Mouse (Mus musculus) adrenal gland, postnatal 36 days (tissue): ENCODE data around the gene Pde6h. TPM values are rescaled to one million over a fixed set of nuclear protein-coding genes. Genes with fewer than 3 reads are reported as not detected.
"Not testable (repeated sequence)": the region's sequence is repeated elsewhere in the genome, so short reads cannot be mapped to it uniquely, and the experiment has no call there.

Experiments
- DNase-seq, 2 experiments: peaks; one replicate each; pipeline ENCODE4 v3.0.0; 2021; ENCODE audit warnings: mixed read lengths in 1 of 2
- long read RNA-seq, 2 experiments: library from polyadenylated mRNA; stranded (forward); transcript quantifications; one replicate each; pipeline ENCODE4 v2.0.0; 2021; ENCODE audit warnings: borderline sequencing depth in 2 of 2
- total RNA-seq, 2 experiments: library from RNA; stranded (reverse); gene quantifications; 2 replicates each; pipeline ENCODE4 v1.2.3; 2021

The Pde6h gene
- not detected for total RNA-seq
- long read RNA-seq, experiment 1: 0 reads
- long read RNA-seq, experiment 2: 0 reads

DNA sequence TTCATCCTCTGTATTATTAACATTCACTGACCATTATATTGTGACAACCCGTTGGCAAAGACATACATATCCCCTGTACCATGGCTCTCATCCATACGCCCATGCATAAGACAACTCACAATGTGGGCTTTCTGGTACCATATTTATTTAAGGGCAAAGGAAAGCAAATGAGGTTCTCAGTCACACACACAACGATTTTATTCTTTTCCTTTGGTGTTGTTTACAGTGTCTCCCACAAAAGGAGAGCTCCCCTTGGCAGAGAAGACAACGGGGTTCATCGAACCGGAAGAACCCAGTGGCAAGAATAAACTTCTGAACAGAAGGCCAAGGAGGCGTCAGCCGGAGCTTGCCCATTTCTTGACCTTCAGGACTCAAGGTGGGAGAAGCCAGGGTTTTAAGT lies at the start of gene Pde6h:
Gene Pde6h, plus strand, starts transcription at position 301 of the 400 bp plus-strand sequence.
- DNase-seq: no peak

DNA sequence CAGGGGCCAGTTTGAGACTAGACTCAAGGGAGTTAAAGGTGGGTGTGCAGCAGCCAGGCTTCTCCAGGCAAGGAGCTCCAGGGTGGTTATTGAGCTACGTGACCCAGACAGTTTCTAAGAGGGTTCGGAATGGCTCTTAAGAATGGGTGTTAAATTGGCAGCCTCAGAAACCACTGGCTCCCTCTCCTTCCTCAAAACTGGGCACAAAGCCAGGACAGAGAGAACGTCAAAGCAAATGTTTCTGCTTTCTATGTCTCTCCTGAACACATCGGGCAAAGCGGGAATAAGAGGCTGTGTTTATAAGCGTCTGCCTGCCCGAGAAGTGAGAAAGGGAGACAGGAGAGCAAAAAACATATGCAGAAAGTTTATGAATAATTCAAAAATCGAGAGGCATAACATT lies 49.0 kb upstream of the Pde6h start:
- no peak for DNase-seq

DNA sequence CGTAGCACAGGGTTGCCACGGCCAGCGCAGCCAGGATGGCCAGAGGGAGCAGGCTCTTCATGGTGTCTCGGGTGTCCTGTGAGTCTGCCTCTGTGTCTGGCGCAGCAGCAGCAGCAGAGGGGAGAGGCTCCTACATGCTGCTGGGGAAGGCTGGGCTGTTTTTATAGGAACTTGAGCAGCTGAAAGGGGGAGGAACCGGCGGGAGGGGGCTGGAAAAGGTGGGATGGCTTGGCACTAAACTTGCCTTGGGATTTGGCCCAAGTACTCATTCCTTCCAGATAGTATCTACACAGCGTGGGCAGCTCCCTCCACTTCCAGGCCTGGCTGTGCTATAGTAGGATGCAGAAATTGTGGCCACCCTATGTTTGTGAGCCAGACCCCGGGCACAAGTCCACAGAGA lies 48.0 kb upstream of the Pde6h start, which contains the start of gene Mgp:
Gene Mgp, minus strand, starts transcription at position 154 of the 400 bp plus-strand sequence.
- DNase-seq: no peak

DNA sequence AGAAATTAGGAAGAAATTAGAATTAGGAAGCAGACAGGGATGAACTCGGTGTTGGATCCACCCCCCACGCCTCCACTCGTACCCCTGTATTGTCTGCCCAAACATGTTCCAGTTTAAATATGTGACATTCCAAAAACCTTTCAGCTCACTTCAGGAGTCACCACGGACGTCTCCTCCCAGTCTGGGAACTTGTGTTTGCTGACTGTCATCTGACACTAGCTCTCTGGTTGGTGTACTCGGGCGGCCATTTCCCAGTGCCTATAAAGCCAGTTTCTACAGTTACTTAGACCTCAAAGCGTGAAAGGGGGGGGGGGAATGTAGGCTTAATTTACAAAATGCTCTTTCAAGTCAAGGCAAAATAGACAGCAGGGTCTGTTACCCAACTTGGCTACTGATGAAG lies 42.0 kb upstream of the Pde6h start:
- DNase-seq: no peak

DNA sequence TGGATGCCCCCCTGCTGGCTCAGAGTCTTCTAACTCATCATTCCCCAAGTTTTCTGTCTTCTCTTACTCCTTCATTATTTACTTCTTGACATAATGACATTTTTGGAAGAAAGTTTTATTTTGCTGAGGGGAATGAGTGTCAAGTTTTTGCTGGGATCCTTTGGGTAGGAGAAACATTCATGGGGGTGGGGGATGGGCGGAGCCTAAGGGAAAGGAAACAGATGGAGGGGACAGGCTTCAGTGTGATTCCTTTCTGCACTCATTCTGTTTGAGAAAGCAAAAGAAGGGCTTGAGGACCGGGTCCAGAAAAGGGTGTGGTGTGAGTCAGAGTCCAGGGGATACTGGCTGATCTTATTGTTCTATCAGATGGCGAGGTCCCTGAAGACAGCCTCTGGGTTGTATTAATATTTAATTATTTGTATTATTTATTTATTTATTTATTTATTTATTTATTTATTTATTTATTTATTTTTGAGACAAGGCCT lies 40.2 kb upstream of the Pde6h start:
- no peak for DNase-seq

DNA sequence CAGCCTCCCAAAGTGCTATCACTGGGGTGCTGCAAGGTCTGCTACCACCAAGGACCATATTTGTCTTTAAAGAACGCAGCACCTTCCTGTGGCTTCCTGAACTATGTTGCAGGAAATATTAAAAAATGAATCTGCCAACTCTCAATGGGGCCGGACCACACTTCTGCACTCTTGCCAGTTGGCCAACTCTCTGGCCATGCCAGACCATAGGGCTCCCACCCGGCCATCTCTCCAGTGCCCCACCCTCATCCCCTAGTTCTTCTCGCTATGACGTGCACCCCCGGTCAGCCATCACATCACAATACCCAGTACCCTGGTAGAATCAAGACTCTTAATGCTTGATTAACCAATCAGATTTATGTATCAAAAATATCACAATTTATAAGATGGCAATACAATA lies 39.7 kb upstream of the Pde6h start:
- no peak for DNase-seq

DNA sequence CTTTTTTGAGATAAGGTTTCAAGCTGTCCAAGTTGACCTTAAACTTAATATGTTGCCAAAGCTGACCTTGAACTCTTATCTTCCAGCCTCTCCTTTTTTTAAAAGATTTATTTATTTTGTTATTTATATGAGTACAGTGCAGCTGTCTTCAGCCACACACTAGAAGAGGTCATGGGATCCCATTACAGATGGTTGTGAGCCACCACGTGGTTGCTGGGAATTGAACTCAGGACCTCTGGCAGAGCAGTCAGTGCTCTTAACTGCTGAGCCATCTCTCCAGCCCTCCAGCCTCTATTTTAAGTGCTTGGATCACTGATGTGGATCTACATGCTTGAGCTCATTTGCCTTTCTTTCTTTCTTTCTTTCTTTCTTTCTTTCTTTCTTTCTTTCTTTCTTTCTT lies 38.9 kb upstream of the Pde6h start:
- DNase-seq: not testable (repeated sequence)

DNA sequence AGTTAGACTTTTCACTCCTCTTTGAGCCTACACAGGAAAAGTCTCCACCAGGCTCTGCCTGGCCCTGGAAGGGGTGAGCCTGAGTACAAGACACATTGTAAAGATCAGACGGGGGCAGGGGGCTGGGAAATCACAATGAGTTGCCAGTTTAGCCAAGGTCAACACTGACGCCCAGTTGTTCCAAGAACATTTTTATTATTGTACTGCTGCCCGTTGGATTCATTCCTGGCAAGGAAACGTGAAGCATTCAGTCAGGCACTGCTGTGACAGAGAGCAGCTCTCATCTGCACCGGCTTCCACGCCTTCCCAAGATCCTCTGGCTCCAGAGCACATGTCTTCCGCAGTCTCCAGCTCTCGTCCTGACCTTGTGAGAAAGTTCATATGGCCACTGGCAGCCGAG lies 35.8 kb upstream of the Pde6h start:
- DNase-seq: peak; percentile 66 to 74

DNA sequence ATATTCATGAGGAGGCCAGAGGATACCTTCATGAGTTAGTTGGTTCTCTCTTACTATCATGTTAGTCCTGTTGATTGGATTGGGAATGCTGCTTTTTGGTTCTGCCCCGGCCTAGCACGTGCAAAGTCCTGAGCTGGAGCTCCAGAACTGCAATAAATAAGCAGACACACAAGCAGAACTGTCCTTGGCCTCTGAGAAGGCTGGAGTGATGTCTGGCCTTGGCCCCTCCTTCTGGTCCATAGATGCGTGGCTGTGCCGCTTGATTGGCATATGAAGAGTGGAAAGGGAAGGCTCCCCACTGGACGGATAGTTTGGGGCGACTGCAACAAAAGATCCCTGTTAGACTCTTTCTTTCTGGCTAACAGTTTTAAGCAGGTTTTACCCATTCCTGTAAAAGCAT lies 34.6 kb upstream of the Pde6h start:
- peak; percentile 41 to 51 for DNase-seq

DNA sequence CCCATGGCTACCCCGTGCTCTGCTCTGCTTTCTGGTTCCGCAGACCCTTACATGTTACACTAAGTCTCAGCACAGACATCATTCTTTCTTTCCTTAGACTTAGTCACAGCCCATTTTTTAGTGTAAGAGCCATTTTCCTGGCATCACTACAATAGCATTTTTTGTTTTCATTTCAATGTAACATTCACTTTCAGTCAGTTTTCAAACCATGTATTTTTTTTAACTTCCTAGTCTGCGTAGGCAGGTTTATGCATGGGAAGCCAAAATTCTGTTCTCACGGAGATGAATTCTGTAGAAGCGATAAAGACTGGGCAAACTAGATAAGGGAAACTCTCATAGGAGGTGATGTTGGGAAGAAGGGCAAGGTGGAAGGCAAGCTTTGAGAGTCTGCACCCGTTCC lies 34.1 kb upstream of the Pde6h start:
- no peak for DNase-seq

DNA sequence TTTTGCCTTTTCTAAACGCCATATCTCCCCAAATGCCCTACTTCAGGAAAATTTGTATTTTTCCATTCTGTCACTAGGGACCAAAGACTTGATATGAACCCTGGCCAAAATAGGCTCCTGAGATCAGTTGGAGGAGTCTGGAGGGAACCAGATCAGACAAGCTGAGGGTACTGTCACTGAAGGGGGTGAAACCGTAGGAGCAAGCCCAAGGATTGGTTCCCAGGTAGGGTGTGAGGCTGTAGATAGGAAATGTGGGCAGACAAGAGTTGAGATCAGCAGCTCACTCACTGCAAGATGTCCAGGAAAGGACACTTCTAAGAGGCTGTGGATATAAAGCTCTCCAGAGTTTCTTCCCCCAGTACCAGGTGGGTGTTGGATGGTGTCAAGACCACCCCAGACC lies 31.6 kb upstream of the Pde6h start:
- DNase-seq: no peak

DNA sequence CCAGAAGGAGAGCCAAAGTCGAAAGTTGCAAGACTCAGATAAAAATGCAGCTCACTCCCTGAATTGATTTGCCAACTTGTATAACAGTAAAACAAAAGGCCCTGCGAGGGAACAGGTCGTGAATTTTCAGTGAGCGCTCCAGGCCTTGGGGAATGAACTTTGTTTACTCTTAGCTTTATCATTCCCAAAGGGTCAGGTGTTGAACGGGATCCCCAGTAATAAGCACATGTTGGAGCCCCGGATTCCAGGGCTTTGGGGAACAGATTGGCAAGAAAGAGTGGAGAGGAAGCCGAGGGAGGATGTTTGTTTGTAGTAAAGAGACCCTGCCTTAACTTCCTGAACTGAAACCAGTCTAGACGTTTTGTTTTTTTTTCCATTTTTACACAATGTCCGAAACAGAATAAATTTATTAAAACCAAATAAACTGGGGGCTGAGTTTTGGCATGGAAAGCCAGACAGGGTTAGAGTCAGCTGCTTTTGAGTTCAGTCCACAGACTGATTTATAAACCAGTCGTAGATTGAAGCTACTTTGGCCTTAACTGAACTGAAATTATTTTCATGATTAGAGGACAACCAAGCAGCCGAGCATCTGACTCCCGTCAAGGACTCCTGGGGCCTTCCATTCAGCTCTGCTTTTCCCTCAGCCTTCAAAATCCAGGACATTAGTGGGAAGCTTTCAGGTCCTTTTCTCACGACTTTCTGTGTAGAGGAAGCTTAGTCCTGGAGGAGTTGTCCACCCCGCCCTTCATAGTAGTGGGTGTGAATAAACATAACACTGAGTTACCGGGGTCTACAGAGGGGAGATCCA lies 28.9 kb upstream of the Pde6h start:
- DNase-seq: no peak

DNA sequence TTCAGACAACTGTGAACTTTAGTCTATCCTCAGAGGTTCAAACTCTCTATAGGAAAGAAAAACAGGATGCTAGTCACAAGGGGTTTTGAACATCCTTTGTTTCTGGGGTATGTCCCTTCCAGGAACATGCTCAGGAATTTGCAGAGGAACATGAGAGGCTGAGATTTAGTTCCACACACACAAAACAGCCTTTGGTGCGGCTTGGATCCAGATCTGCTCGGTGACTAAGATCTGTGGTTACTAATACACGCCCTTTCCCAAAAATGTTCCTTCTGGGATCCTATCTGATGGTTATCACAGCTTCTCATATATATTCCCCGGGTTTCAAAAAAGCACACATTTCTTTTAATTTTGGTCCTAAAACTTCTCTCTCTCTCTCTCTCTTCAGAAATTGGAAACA lies 25.8 kb upstream of the Pde6h start:
- DNase-seq: no peak

DNA sequence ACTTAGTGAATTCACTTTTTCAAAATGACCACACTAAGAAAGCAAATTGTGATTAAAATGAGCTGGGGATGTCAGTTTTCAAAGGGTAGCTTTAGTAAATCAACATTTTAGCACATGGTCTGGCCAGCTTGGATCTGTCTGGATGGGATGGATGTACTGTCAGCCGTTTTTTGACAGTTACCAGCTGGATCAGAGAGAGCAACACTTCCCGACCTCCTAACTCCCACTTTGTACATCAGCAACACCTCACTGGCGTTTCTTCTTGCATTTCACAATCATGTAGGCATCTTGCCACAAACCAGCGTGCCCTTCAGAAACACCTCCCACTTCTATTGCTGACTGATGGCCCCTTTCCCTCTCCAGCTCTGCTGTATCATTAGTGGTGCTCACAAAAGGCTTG lies 25.4 kb upstream of the Pde6h start:
- DNase-seq: no peak

DNA sequence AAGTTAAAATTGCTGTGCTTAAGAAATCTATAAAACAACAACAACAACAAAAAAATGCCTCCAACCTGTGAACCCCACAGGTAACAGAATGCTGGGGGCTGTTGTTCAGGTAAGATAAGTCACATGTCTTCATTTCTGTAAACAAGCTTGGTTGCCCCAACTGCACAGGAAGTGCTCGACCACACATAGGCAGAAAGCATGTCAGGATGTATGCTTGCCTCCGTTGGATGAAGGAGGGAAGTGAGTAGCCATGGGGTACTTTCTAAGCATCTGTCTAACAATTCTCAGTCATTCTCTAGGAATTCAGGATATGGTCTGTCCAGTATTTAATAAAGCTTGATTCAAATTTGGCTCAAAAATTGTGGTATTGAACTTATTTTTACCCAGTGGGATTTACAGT lies 24.7 kb upstream of the Pde6h start:
- DNase-seq: no peak

DNA sequence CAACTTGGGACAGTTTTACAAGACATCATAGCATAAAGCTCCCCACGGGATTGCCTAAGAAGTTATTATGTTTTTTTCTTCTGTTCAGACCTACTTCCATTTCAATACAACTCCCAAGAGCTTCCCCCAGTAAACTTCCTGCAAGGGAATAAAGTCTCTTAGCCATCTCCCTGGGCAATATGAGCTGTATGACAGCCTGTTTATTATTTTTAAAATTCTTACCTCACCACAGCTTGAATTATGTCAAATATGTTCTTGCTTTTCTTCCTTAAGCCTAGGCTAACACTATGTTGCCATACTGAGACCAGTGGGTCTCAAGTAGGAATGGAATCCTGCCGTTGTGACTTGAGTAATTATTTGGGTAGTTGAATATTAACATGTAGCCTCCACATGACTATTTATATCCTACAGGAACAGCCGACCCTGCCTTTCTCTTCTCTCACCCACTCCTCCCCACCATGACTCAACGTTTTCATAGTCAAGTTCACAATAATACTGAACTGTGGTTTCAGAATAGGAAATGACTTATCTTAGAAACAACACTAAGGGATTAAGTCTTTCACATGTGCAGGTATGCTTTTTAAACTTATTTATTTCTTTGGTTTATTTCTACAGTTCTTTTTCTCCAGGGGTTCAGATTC lies 23.1 kb upstream of the Pde6h start:
- DNase-seq: no peak

DNA sequence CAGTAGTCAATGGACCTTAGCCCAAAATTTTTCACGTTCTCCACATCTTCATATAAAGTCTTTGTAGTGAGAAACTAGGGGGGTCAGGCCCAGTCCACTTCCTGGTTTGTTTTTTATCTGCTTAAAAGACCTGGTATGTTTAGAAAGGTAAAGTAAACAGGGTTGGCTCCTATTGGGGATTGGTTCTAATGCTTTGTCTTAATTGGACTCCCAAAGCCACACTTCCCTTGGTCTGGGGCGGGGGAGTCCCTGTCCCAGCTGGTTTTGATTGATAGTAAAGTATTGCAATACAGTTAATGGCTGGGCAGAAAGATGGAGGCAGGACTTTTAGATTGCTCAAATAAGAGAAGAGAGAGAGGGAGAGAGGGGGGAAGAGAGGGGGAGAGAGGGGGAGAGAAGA lies 22.6 kb upstream of the Pde6h start:
- DNase-seq: no peak

DNA sequence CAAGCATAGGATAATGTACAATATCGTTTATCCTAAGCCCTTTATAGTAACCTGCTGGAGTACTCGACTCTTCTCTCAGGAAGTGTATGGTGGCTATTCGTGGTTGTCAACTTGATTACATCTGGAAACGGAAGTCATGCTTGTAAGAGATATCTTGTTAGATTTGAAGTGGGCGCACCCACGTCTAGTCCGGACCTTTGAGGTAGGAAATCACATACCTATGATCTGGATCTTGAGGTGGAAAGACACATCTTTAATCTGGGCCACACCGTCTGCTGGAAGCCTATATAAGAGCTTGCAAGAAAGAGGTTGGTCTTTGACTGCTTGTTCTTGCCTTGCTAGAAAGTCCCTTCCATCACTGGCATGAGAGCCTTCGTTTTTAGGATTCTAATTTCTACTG lies 21.1 kb upstream of the Pde6h start:
- no peak for DNase-seq

DNA sequence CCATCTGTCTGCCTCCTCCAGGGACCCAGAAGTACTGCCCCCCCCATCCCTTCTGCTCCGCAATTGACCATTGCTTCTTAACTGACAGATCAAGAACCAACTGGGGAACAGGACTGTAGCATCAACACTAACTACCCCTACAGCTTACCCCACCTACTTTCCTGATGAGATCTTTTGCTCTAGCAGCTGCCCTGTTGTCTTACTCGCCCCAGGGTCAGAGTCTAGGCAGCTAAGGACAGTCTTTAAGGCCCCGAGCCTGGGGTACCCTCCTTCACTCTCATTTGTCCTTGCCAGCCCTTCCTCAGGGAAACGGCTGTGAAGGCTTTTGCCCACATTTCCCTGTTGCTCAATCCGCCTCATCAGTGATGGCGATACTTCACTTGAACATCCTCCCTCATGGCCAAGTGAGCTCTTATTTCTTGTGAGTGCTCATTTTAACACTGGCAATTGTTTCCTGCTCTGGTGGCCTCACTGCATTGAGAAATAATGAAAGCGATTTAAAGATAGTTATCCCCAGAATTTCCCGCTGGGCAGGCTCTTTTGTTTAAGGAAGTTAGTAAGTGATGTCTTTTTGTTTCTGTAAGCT lies 19.7 kb upstream of the Pde6h start:
- DNase-seq: no peak

DNA sequence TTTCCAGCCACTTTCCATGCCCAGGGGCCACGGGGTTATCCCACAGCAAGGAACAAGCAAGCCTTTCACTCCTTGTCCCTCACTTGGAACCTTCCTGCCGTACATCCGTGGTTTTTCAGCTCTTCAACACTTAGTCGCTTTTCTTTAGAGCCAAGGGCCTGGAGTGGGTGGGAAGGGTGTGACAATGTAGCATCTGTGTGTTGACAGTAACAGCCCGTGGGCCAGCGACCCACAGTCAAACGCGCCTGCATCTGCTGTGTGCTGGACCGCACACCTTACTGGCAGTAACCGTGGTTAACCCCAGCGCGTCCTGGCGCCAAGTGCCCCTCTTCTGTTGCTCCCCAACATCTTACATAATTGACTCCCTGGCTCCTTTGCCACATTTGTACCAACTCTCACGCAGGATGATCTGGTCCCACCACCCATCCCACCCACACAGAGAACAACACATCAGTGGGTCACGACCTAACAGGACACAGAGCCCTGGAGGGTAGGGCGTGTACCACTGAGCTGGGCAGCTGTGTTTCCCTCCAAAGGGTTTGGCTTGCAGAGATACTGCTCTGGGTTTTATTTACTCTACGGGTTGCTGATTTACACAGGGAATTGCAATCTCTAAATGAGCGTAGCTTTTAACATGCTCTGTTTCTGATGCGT lies 17.2 kb upstream of the Pde6h start:
- no peak for DNase-seq

DNA sequence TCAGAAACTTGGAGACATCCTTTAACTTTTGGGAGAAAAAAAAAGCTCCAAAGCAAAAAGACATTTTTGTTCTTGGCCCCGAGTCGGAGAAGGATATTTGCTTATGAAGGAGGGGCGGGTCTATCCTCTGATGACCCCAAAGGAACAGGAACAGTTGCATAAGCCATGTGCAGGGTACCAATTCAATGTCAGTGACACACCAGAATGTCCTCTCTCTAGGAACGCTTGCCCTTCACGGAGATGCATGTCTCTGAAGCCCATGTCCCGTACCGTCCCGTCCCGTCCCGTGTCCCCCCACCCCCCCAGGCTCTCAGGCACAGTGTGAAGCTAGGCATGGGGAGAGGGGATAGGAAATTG lies 16.7 kb upstream of the Pde6h start:
- DNase-seq: no peak

DNA sequence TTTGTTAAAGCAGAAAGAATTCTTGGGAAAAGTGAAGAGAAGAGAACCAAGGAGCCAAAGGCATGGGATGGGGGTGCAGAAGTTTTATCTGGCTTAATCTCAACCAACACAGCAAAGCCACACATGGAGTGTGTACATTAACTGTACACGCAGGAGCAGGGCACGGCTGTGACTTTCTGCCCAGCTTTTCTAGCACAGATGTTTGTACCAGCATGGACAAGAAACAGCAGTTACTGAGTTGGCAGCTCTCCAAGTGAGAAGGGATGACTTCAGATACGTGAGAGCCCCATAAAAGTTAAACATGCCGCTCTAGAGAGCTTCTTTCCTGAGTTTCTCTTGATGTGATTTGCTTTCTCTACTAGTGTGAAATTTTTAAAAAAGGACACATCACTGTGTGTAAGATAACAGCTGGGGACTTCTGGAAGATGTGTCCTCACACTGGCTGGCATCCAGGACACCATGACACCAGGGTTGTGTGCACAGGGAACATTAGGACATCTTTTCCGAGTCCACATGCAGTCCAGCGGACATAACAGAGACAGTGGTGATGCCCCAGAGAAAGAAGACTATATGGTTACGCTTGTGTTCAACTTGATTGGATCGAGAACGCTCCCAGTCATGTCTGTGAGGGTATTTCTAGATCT lies 13.3 kb upstream of the Pde6h start:
- peak in 1 of 2 experiments; percentile 37 for DNase-seq
